Mouse (Mus musculus) midbrain, embryonic 16.5 days (tissue): ENCODE measurements at regions not wholly inside any gene's neighbourhood (a gene's known extent, or its start where the extent isn't known, plus 50 kb on each side); places are given as distances from the start of the nearest gene placed in this dataset.
"Not testable (repeated sequence)": the region's sequence is repeated elsewhere in the genome, so short reads cannot be mapped to it uniquely, and the experiment has no call there.

Experiments
- ATAC-seq: fragments of 200-750 bp; cut with Nextera tagmentation; 2 replicates; pipeline ENCODE4 v1.8.0; 2017; ENCODE audit warnings: moderate TSS enrichment
- H3K27ac ChIP-seq: fragments of 300-500 bp; sonication (generic); 2 replicates; pipeline ENCODE4 v1.5.1; 2014; ENCODE audit warnings: mild to moderate bottlenecking, low read length, mixed read lengths
- H3K27me3 ChIP-seq: fragments of 300-500 bp; sonication (generic); 2 replicates; pipeline ENCODE4 v1.6.1; 2014; ENCODE audit warnings: low read depth, low read length, mixed read lengths; ENCODE audit not compliant: control insufficient read depth, insufficient read depth
- H3K36me3 ChIP-seq: fragments of 300-500 bp; sonication (generic); 2 replicates; pipeline ENCODE4 v1.6.1; 2014; ENCODE audit warnings: mild to moderate bottlenecking, low read length, moderate library complexity, mixed read lengths; ENCODE audit not compliant: control insufficient read depth, insufficient read depth
- H3K4me1 ChIP-seq: fragments of 300-500 bp; sonication (generic); 2 replicates; pipeline ENCODE4 v1.6.1; 2014; ENCODE audit warnings: mild to moderate bottlenecking, low read length, mixed read lengths; ENCODE audit not compliant: control insufficient read depth, insufficient read depth
- H3K4me2 ChIP-seq: fragments of 300-500 bp; sonication (generic); 2 replicates; pipeline ENCODE4 v1.6.1; 2014; ENCODE audit warnings: mild to moderate bottlenecking, low read length, mixed read lengths
- H3K4me3 ChIP-seq: fragments of 300-500 bp; sonication (generic); 2 replicates; pipeline ENCODE4 v1.5.1; 2014; ENCODE audit warnings: low read depth, mild to moderate bottlenecking, low read length, moderate library complexity, mixed read lengths
- H3K9ac ChIP-seq: fragments of 300-500 bp; sonication (generic); 2 replicates; pipeline ENCODE4 v1.6.1; 2014; ENCODE audit warnings: low read depth, low read length, mixed read lengths
- H3K9me3 ChIP-seq: fragments of 300-500 bp; sonication (generic); replicated peaks from 2 replicates; pipeline ENCODE4 v1.6.1; 2014; ENCODE audit warnings: mild to moderate bottlenecking, low read length, mixed read lengths; ENCODE audit not compliant: control insufficient read depth, poor library complexity, severe bottlenecking
- WGBS: fragments of 180-500 bp; shearing (Covaris S2); extraction: QIAGEN DNeasy Blood & Tissue Kit; methylation state at CpG from one replicate; pipeline ENCODE4 v1.1.7; 2014; 5-methylcytosine and 5-hydroxymethylcytosine counted together

- not testable (repeated sequence) for H3K36me3 ChIP-seq, H3K27ac ChIP-seq, H3K4me2 ChIP-seq, H3K4me1 ChIP-seq, H3K4me3 ChIP-seq, H3K9me3 ChIP-seq, H3K27me3 ChIP-seq, H3K9ac ChIP-seq
- WGBS, result 21% methylated on average over 1 of the region's 1 CpGs
- peak; percentile 56; the same call in 1 of the 2 replicates for ATAC-seq
Measured at GRCm38 (mm10) chr6:68033608-68034007, 498.0 kb upstream of the Tacstd2 start.

DNA sequence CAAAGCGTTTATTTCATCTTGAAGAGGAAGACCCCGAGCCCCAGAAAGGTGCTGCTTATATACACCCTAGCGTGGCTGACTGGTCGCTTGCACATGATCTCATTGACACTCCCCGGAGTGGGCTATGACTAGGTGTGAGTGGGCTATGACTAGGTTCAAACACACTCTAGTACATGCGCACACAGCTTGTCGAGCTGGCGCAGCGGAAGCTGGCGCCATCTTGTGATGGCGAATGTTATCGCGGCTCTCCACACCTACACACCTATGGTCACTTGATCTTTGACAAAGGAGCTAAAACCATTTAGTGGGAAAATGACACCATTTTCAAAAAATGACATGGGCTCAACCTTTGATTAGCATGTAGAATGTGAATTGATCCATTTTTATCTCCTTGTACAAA is 495.1 kb upstream of the Tacstd2 start:
- H3K4me1 ChIP-seq, result no peaks in the 10 kb centered on the region
- H3K36me3 ChIP-seq, result no peaks in the 10 kb centered on the region
- H3K27me3 ChIP-seq, result no peaks in the 10 kb centered on the region
- no peak overlapping the region for H3K27ac ChIP-seq
- 52% methylated on average over 13 of the region's 13 CpGs for WGBS
- H3K4me3 ChIP-seq, result no peak overlapping the region
- no peaks in the 10 kb centered on the region for H3K9me3 ChIP-seq
- no peak overlapping the region for H3K4me2 ChIP-seq
- no peak for ATAC-seq
- no peak overlapping the region for H3K9ac ChIP-seq
